Mouse (Mus musculus): ENCODE measurements around the gene March6.

Gene March6

GRCm38 (mm10) chr15:31543246-31543645 lies 12.4 kb upstream of the March6 start:
- no peak for DNase-seq (ENCODE audit: extremely low spot score, low read depth, low spot score)

- no peak for DNase-seq (ENCODE audit: extremely low spot score, low read depth, low spot score)
Measured at GRCm38 (mm10) chr15:31542013-31542958, 11.4 kb upstream of the March6 start.

- DNase-seq (ENCODE audit: extremely low spot score, low read depth, low spot score) = no peak
Measured at GRCm38 (mm10) chr15:31540513-31540802, 9.6 kb upstream of the March6 start.

- no peak for DNase-seq (ENCODE audit: extremely low spot score, low read depth, low spot score)
Measured at GRCm38 (mm10) chr15:31539643-31540512, 9.0 kb upstream of the March6 start.

GRCm38 (mm10) chr15:31538346-31538745 lies 7.5 kb upstream of the March6 start:
- DNase-seq (ENCODE audit: extremely low spot score, low read depth, low spot score) = no peak

GRCm38 (mm10) chr15:31537706-31538105 lies 6.9 kb upstream of the March6 start:
- DNase-seq (ENCODE audit: extremely low spot score, low read depth, low spot score) = no peak

- no peak for DNase-seq (ENCODE audit: extremely low spot score, low read depth, low spot score)
Measured at GRCm38 (mm10) chr15:31536051-31536737, 5.3 kb upstream of the March6 start.

- DNase-seq (ENCODE audit: extremely low spot score, low read depth, low spot score) = no peak
Measured at GRCm38 (mm10) chr15:31535259-31535855, 4.5 kb upstream of the March6 start.

GRCm38 (mm10) chr15:31534421-31535258 lies 3.8 kb upstream of the March6 start:
- no peak for DNase-seq (ENCODE audit: extremely low spot score, low read depth, low spot score)

- DNase-seq (ENCODE audit: extremely low spot score, low read depth, low spot score) = no peak
Measured at GRCm38 (mm10) chr15:31533529-31533928, 2.7 kb upstream of the March6 start.

- no peak for DNase-seq (ENCODE audit: extremely low spot score, low read depth, low spot score)
Measured at GRCm38 (mm10) chr15:31532331-31533021, 1.6 kb upstream of the March6 start.

GRCm38 (mm10) chr15:31531446-31532330 lies 835 bp upstream of the March6 start:
- DNase-seq (ENCODE audit: extremely low spot score, low read depth, low spot score) = peak; percentile 39

GRCm38 (mm10) chr15:31529811-31530658 lies 818 bp downstream of the March6 start:
- no peak for DNase-seq (ENCODE audit: extremely low spot score, low read depth, low spot score)

GRCm38 (mm10) chr15:31529103-31529502 lies 1.8 kb downstream of the March6 start:
- DNase-seq (ENCODE audit: extremely low spot score, low read depth, low spot score) = no peak

- DNase-seq (ENCODE audit: extremely low spot score, low read depth, low spot score) = no peak
Measured at GRCm38 (mm10) chr15:31528477-31528876, 2.4 kb downstream of the March6 start.

- no peak for DNase-seq (ENCODE audit: extremely low spot score, low read depth, low spot score)
Measured at GRCm38 (mm10) chr15:31526463-31526862, 4.4 kb downstream of the March6 start.

- DNase-seq (ENCODE audit: extremely low spot score, low read depth, low spot score) = no peak
Measured at GRCm38 (mm10) chr15:31519000-31519399, 11.9 kb downstream of the March6 start.

GRCm38 (mm10) chr15:31518371-31518770 lies 12.5 kb downstream of the March6 start:
- DNase-seq (ENCODE audit: extremely low spot score, low read depth, low spot score) = no peak
